Mouse (Mus musculus) liver, adult 2 months (tissue): ENCODE results near the gene Tmem132d. TPM values are rescaled to one million over a fixed set of nuclear protein-coding genes. Genes with fewer than 3 reads are reported as not detected.

ENCODE experiments used
- DNase-seq: peaks from one replicate; pipeline ENCODE4 v3.0.0-alpha.2; 2011; ENCODE audit warnings: low read depth, low spot score; ENCODE audit errors: extremely low read depth
- H3K27ac ChIP-seq: fragments of 200-500 bp; replicated peaks from 2 replicates; pipeline ENCODE4 v1.5.1; 2012; ENCODE audit warnings: low read depth, mild to moderate bottlenecking, control low read depth, inconsistent platforms, low read length; ENCODE audit not compliant: insufficient read depth
- H3K27me3 ChIP-seq: fragments of 200-500 bp; 2 replicates; pipeline ENCODE4 v1.6.1; 2012; ENCODE audit warnings: mild to moderate bottlenecking, moderate library complexity, low read length, inconsistent platforms; ENCODE audit not compliant: control insufficient read depth, insufficient read depth
- H3K36me3 ChIP-seq: fragments of 200-500 bp; 2 replicates; pipeline ENCODE4 v1.6.1; 2012; ENCODE audit warnings: low read length, inconsistent platforms; ENCODE audit not compliant: control insufficient read depth, insufficient read depth
- H3K4me1 ChIP-seq: fragments of 200-500 bp; 2 replicates; pipeline ENCODE4 v1.6.1; 2011; ENCODE audit warnings: low read length; ENCODE audit not compliant: control insufficient read depth, insufficient read depth
- H3K4me3 ChIP-seq: fragments of 200-500 bp; 2 replicates; pipeline ENCODE4 v1.5.1; 2011; ENCODE audit warnings: low read depth, mild to moderate bottlenecking, control low read depth, low read length, moderate library complexity; ENCODE audit not compliant: insufficient read depth
- H3K79me2 ChIP-seq: fragments of 200-500 bp; 2 replicates; pipeline ENCODE4 v1.6.1; 2012; ENCODE audit warnings: inconsistent platforms, mild to moderate bottlenecking, low read length, moderate library complexity; ENCODE audit not compliant: control insufficient read depth, insufficient read depth
- H3K9ac ChIP-seq: fragments of 200-500 bp; 2 replicates; pipeline ENCODE4 v1.6.1; 2012; ENCODE audit warnings: low read depth, mild to moderate bottlenecking, control low read depth, inconsistent platforms, low read length
- CTCF ChIP-seq: fragments of 200-500 bp; IDR thresholded peaks from 2 replicates; pipeline ENCODE4 v1.5.1; 2011; ENCODE audit warnings: low read depth, low read length, control low read depth
- POLR2A ChIP-seq: fragments of 200-500 bp; IDR thresholded peaks from 2 replicates; pipeline ENCODE4 v1.6.1; 2011; ENCODE audit warnings: low read length, control low read depth; ENCODE audit not compliant: insufficient read depth; ENCODE audit errors: extremely low read depth
- WGBS: fragments of 180-500 bp; shearing (Covaris S2); methylation state at CpG from one replicate; pipeline ENCODE4 v1.1.7; 2018; 5-methylcytosine and 5-hydroxymethylcytosine counted together
- polyA plus RNA-seq: library from polyadenylated mRNA; depleted of rRNA; stranded (reverse); fragments of >200 nt; gene quantifications from 2 replicates; pipeline ENCODE4 v1.2.3, GENCODE M21; 2012
- total RNA-seq: library from RNA; depleted of rRNA; stranded (reverse); fragments of >200 nt; gene quantifications from 2 replicates; pipeline ENCODE4 v1.2.3, GENCODE M21; 2014

Tmem132d gene
- total and polyA plus RNA-seq, 2 experiments, result not detected

DNA sequence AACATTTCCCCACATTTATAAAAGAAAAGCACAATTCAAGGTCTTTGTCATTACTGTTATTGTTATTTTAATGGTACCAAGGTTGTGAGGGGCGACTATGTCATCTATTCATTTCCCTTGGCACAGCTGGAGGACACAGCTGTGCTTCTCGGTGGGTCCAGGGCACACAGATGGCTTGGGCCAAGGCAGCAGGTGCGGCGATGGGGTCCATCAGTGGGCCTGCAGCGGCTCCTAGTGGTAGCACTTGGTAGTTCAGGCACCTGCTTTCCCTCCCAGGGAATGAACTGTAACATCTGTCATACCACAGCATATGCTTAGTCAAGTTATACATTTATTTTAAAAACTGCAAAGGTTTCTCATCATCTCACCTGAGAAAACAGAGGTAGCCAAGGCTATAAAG, 7.0 kb upstream of the Tmem132d start:
- Histone ChIP-seq H3K36me3 (no peaks in the 10 kb centered on the region), H3K27ac (no peak overlapping the region), H3K9ac (no peak overlapping the region), H3K4me1 (no peaks in the 10 kb centered on the region), H3K79me2 (no peaks in the 10 kb centered on the region), H3K4me3 (no peak overlapping the region), H3K27me3 (no peaks in the 10 kb centered on the region)
- under 1% methylated on average over 5 of the region's 5 CpGs for WGBS
- TF ChIP-seq CTCF (peak; percentile 80), POLR2A (no peak)
- DNase-seq, result no peak

DNA sequence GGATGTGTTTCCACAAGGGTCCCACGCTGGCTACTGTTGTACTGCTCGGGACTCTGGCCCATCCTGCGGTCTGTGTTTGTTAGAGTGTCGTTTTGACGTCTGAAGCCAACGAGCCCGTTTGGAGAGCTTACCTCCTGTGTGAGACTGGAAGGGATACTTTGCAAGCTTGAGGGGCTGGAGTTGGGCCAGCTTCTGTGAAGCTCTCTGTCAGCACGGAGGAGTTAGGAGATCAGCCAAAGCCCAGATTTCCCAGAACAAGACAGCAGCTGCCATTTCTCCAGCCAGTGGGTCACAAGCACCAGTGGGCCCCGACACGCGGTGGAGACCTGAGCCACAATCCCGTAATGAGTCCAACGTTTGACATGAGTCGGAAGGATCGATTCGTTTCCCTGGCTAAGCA, 5.2 kb upstream of the Tmem132d start:
- TF ChIP-seq POLR2A, result no peak
- no peak for TF ChIP-seq CTCF
- Histone ChIP-seq H3K4me1 (no peaks in the 10 kb centered on the region), H3K79me2 (no peaks in the 10 kb centered on the region), H3K9ac (no peak overlapping the region), H3K36me3 (no peaks in the 10 kb centered on the region), H3K27ac (no peak overlapping the region), H3K27me3 (no peaks in the 10 kb centered on the region), H3K4me3 (no peak overlapping the region)
- no peak for DNase-seq
- 74% methylated on average over 16 of the region's 16 CpGs for WGBS

DNA sequence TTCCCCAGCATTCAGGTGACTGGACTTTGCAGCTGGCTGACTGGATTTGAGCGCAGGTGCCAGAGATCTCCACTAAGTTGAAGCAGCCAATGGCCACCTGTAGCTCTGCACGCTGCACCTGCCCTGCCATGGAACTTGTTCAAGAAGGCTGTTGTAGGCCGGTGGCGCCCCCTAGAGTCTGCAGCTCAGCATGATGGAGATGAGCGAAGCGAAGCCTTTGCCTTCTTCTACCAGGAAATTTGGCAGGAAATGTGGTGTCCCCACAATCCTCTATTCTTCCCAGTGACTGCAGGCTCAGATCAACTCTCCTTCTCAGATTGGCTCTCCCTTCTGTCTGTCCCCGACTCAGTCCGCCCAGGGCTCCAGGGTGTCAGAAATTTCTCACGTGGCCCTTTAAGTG, 4.0 kb upstream of the Tmem132d start:
- Histone ChIP-seq H3K4me1 (no peaks in the 10 kb centered on the region), H3K79me2 (no peaks in the 10 kb centered on the region), H3K9ac (no peak overlapping the region), H3K27ac (no peak overlapping the region), H3K4me3 (no peak overlapping the region), H3K36me3 (no peaks in the 10 kb centered on the region), H3K27me3 (no peaks in the 10 kb centered on the region)
- no peak for DNase-seq
- WGBS, result 22% methylated on average over 9 of the region's 9 CpGs
- TF ChIP-seq POLR2A (no peak), CTCF (no peak)

DNA sequence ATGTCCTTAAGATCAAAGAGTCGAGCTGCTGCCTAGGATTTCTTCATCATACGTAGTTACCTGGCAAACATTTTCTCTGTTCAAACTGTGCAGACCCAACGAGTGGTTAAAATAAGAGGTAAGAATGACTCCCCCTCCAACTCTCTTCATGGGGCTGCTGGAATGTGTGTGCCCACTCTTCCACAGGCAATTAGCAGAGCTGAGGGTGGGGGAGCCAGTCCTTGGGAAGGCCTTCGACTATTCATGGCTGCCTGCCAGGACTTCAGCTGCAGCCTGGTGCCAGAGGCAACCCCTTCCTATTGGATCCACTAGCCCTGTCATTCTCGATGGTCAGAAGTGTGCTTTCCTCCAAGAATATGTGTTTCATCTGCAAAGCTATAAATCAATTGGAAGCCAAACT, 2.8 kb upstream of the Tmem132d start:
- no peak overlapping the region for H3K4me3 ChIP-seq
- 56% methylated on average over 5 of the region's 5 CpGs for WGBS
- no peaks in the 10 kb centered on the region for H3K79me2 ChIP-seq

DNA sequence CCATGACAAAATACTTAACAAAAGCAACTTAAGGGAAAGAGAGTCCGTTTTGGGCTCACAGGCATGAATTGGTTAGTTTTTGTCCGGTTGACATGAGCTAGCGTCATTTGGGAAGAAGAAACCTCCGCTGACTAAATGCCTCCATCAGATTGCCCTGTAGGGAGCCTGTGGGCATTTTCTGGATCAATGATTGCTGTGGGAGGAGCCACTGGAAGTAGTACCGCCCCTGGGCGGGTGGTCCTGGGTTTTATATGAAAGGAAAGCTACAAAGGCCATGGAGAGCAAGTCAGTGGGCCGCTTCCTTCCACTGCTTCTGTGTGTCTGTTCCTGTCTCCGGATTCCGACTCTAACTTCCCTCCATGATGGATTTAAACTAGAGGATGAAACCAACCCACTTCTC, 909 bp upstream of the Tmem132d start:
- H3K27ac ChIP-seq, result no peak overlapping the region
- no peaks in the 10 kb centered on the region for H3K79me2 ChIP-seq
- no peak overlapping the region for H3K9ac ChIP-seq
- TF ChIP-seq CTCF, result no peak
- TF ChIP-seq POLR2A, result no peak
- no peaks in the 10 kb centered on the region for H3K4me1 ChIP-seq
- no peaks in the 10 kb centered on the region for H3K36me3 ChIP-seq
- no peak overlapping the region for H3K4me3 ChIP-seq
- no peak for DNase-seq
- 44% methylated on average over 9 of the region's 9 CpGs for WGBS
- no peaks in the 10 kb centered on the region for H3K27me3 ChIP-seq

More for the DNA sequence above, 2.8 kb upstream of the Tmem132d start:
- no peak overlapping the region for H3K9ac ChIP-seq
- no peaks in the 10 kb centered on the region for H3K27me3 ChIP-seq
- H3K27ac ChIP-seq, result no peak overlapping the region
- H3K4me1 ChIP-seq, result no peaks in the 10 kb centered on the region
- no peak for TF ChIP-seq POLR2A
- no peak for DNase-seq
- no peaks in the 10 kb centered on the region for H3K36me3 ChIP-seq

DNA sequence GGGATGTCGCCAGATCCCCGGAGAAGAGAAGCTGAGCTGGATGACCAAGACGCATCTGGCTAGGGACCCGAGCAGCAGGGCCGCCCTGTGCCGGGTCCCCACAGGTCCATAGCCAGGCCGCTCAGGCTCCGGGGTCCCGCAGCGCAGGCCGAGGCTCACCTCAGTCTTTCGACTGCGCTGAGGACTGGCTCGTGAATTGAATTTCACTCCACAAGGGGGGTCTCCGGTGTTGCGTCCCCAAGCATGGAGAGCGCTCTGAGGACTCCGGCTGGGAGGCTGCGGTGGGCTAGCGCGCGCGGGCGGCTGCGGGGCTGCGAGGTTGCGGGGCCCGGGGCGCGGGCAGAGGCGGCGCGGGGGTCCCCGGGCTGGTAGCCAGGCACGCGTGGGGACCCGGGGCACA, 455 bp downstream of the Tmem132d start:
- H3K27me3 ChIP-seq, result no peaks in the 10 kb centered on the region
- H3K9ac ChIP-seq, result no peak overlapping the region
- no peaks in the 10 kb centered on the region for H3K36me3 ChIP-seq
- no peak overlapping the region for H3K27ac ChIP-seq
- DNase-seq, result no peak
- no peaks in the 10 kb centered on the region for H3K79me2 ChIP-seq
- WGBS, result 5% methylated on average over 35 of the region's 37 CpGs
- H3K4me1 ChIP-seq, result no peaks in the 10 kb centered on the region
- TF ChIP-seq CTCF (no peak), POLR2A (no peak)
- H3K4me3 ChIP-seq, result no peak overlapping the region
